ENCODE assay signal across 8 mouse cellular contexts in the genomic region with DNA sequence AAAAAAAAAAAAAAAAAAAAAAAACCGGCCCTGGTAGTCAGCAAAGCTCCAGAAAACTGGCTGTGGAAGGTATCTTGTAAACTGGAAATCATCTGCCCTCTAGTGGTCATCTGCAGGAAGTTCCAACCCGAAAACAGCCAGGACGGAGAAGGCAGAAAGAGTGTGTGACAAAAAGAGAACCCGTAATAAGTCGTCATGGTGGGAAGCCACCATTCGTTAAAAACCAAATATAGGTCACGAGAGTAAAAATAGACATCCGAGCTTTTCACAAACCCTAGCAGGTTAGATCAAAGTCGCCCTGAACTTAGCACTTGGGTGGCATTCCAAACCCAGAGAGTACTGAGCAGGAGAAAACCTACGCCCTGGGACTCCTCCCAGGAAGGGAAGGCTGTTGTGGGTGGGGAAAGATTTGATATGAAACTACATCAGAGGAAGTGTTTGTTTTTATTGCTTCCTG. TPM values are rescaled to one million over a fixed set of nuclear protein-coding genes. Genes with fewer than 3 reads are reported as not detected.
DNase-seq lines count a peak whose midpoint lies in the region; ATAC-seq lines count a peak whose summit lies in the region.

No protein-coding gene starts in this region.

- no peak overlapping the region for H3K27ac ChIP-seq in intestine, embryonic 15.5 days

- no peak overlapping the region for H3K4me3 ChIP-seq in intestine, embryonic 15.5 days (replicated peaks)

- peak overlapping the region; percentile 42 for H3K4me2 ChIP-seq in intestine, embryonic 15.5 days (replicated peaks)

- intact Hi-C loops in gastrocnemius, postnatal 14 days (cut with DNase I; ENCODE audit: low total_unique reads): loop anchor here (10.0 kb wide), 1 partner anchor 734 kb away; no protein-coding TSS in a partner anchor
- intact Hi-C loops in left cerebral cortex, postnatal 14 days (cut with DNase I): loop anchor here (1.0 to 10.0 kb wide), 5 partner anchors 276 to 756 kb away; partner anchors contain the start of genes Ccdc148 and Pkp4

- no peaks in the 10 kb centered on the region for H3K9me3 ChIP-seq in intestine, embryonic 15.5 days

- peak; percentile 74 for ATAC-seq in activated CD4-positive, CD25-positive, alpha-beta regulatory T cell, adult 4 months
- ATAC-seq in common myeloid progenitor, adult 5-6 weeks (replicated peaks; ENCODE audit: low read depth, poor library complexity, severe bottlenecking): peak; percentile 87
- peak; percentile 78 for ATAC-seq in intestine, embryonic 15.5 days
- peak; percentile 87 for ATAC-seq in megakaryocyte-erythroid progenitor cell, adult 5-6 weeks (replicated peaks; ENCODE audit: low FRiP score, low TSS enrichment, poor library complexity, severe bottlenecking)

- no peaks in the 10 kb centered on the region for H3K27me3 ChIP-seq in intestine, embryonic 15.5 days (replicated peaks)

- DNase-seq in 3134 (ENCODE audit: extremely low read depth, insufficient read length, low spot score): peak; percentile 51
- peak; percentile 43 for DNase-seq in gastrocnemius, postnatal 14 days
- DNase-seq in left cerebral cortex, postnatal 14 days (ENCODE audit: low spot score in 2 of 2): peak; percentile 76 to 79
- DNase-seq in skeletal muscle tissue, adult 2 months (ENCODE audit: low read depth, low spot score): peak; percentile 57

- peaks cover 2% of the 10 kb centered on the region; the same call in 1 of the 2 replicates for H3K4me1 ChIP-seq in intestine, embryonic 15.5 days (replicated peaks)

- no peak overlapping the region for H3K9ac ChIP-seq in intestine, embryonic 15.5 days

- WGBS in intestine, embryonic 15.5 days: 12% methylated on average over 10 of the region's 10 CpGs

- H3K36me3 ChIP-seq in intestine, embryonic 15.5 days: no peaks in the 10 kb centered on the region

RNA-seq across cellular contexts. Expression of gene Dapl1, which starts 45.9 kb away (rescaled TPM):
- 10 to 100 TPM; 11.2 to 20.6 TPM for polyA plus RNA-seq in activated CD4-positive, CD25-positive, alpha-beta regulatory T cell, adult 4 months (2017; shearing (Covaris generic))
- total RNA-seq in common myeloid progenitor, adult 5-6 weeks (2017): not detected in 2 replicates
- total RNA-seq in gastrocnemius, postnatal 14 days (2021): not detected
- polyA plus RNA-seq in intestine, embryonic 15.5 days (2015; fragmentation: Nextera tagmentation; extraction: Ambion mirVana): 0.28 TPM in 1 of 2 replicates, not detected in the other
- total RNA-seq in left cerebral cortex, postnatal 14 days (2021): 1 to 10 TPM in 1 of 2 experiments, under 1 TPM in 1; 0.87 to 1.8 TPM
- total RNA-seq in megakaryocyte-erythroid progenitor cell, adult 5-6 weeks (2014; fragmentation: Nextera tagmentation): not detected in 2 replicates
- not detected in 2 replicates for total RNA-seq in megakaryocyte-erythroid progenitor cell, adult 5-6 weeks (2017)
